ENCODE assay signal across 24 mouse cellular contexts in the genomic region with DNA sequence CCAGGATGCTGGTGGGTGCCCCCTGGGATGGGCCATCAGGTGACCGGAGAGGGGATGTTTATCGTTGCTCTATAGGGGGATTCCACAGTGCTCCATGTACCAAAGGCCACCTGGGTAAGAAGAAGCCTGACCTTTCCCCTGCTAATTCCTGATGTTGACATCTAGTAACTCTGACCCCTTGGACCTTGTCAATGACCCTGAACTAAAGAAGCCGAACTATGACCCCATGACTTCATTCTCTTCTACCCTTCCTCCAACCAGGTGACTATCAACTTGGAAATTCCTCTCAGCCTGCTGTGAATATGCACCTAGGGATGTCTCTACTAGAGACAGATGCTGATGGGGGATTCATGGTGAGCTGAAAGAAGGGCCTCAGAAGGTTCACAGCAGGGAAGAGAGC. TPM values are rescaled to one million over a fixed set of nuclear protein-coding genes. Genes with fewer than 3 reads are reported as not detected.
"Had no signal": no experiment of that assay in that cellular context is flagged by ENCODE, and none has a peak within 500 bp of the region (broad histone marks: within the 10 kb centered on the region; RNA-seq: fewer than 3 reads in every experiment).

No protein-coding gene starts in this region.

- H3K4me3 ChIP-seq: gastrocnemius, adult 2 months; heart, embryonic 10.5 days; heart, embryonic 12.5 days; hindbrain, embryonic 13.5 days; hindbrain, embryonic 15.5 days; kidney, embryonic 15.5 days; limb, embryonic 13.5 days had no signal

- H3K27me3 ChIP-seq: heart, embryonic 12.5 days; hindbrain, embryonic 13.5 days; hindbrain, embryonic 15.5 days; kidney, embryonic 15.5 days; limb, embryonic 13.5 days; limb, embryonic 15.5 days had no signal

- H3K4me2 ChIP-seq: heart, embryonic 12.5 days; hindbrain, embryonic 13.5 days; hindbrain, embryonic 15.5 days; kidney, embryonic 15.5 days; limb, embryonic 13.5 days had no signal

- DNase-seq: gastrocnemius, adult 2 months; gastrocnemius, postnatal 10 days; gastrocnemius, postnatal 25 days; heart, adult 18-20 months; heart, postnatal 10 days; heart, postnatal 36 days; kidney, adult 11 months; kidney, adult 2 months; kidney, adult 9 months; kidney, postnatal 14 days; kidney, postnatal 36 days; layer of hippocampus, adult 9-11 months; layer of hippocampus, postnatal 36 days; left cerebral cortex, postnatal 4 days had no signal

- H3K27ac ChIP-seq: gastrocnemius, adult 2 months; heart, embryonic 10.5 days; hindbrain, embryonic 13.5 days; hindbrain, embryonic 15.5 days; hindbrain, postnatal 0 days; kidney, embryonic 15.5 days; kidney, postnatal 0 days; limb, embryonic 13.5 days had no signal

- ATAC-seq: hindbrain, postnatal 0 days; intestine, embryonic 16.5 days had no signal

- H3K9me3 ChIP-seq: heart, embryonic 10.5 days; heart, embryonic 12.5 days; hindbrain, embryonic 13.5 days; hindbrain, embryonic 15.5 days; kidney, embryonic 15.5 days; limb, embryonic 13.5 days; limb, embryonic 15.5 days had no signal

- H3K9ac ChIP-seq: heart, embryonic 12.5 days; hindbrain, embryonic 13.5 days; hindbrain, embryonic 15.5 days; kidney, embryonic 15.5 days; limb, embryonic 13.5 days had no signal

- H3K4me1 ChIP-seq: hindbrain, embryonic 13.5 days; hindbrain, embryonic 15.5 days; kidney, embryonic 15.5 days had no signal

RNA-seq across cellular contexts. Expression of a gene that starts 12.1 kb away (rescaled TPM):
- polyA plus RNA-seq: hindbrain, postnatal 0 days; kidney, adult 2 months; kidney, postnatal 0 days had no signal
